Mouse (Mus musculus) embryo, embryonic 10.5 days (tissue): ENCODE results near the gene Itpr1.

ENCODE experiments used
- DNase-seq: peaks from one replicate; pipeline ENCODE4 v3.0.0-alpha.2; 2015; ENCODE audit warnings: low spot score

Gene Itpr1

DNA sequence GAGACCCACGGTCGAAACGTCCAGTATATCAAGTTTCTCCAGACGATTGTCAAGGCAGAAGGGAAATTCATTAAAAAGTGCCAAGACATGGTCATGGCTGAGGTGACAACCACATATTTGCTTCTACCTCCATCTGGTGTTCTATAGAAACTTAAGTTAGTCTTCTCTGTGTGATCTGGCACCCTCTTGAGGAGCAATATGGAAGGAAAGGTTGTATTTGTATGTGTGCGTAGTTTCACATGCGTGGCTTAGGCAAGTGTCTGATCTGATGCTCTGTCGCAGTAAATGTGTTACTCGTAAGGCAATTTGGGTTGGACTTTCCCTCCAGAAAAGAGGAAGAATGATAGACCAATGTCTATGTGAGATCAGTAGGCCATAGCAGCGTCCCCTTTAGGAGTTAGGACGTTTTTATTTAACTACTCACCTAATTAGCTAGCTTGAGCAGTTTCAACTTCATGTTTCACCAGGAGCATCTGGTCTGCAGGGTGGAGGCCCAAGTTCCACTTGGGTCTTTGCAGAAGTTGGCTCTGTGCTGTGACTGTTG lies 188.6 kb downstream of the Itpr1 start:
- DNase-seq: no peak

GRCm38 (mm10) chr6:108404736-108405135 lies 191.8 kb downstream of the Itpr1 start:
- DNase-seq: no peak

GRCm38 (mm10) chr6:108408053-108408452 lies 195.2 kb downstream of the Itpr1 start:
- DNase-seq: peak; percentile 86

GRCm38 (mm10) chr6:108408726-108409125 lies 195.8 kb downstream of the Itpr1 start:
- DNase-seq: no peak

DNA sequence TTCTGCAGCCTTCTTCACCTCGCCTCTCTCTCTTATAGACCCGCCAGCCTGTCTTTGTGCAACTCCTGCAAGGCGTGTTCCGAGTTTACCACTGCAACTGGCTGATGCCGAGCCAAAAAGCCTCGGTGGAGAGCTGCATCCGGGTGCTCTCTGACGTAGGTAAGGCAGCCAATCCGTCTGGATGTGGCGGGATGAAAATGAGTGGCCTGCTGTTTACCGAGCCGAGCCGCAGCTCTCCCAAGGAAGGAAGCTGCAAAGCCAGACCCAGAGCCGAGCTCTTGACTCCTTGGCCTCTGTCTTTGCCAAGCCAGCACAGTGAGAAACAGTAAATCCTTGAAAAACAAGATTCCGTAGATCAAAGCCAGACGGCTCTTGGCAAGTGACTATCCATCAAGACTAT lies 197.9 kb downstream of the Itpr1 start:
- DNase-seq: no peak

GRCm38 (mm10) chr6:108411201-108411600 lies 198.3 kb downstream of the Itpr1 start:
- DNase-seq: no peak

DNA sequence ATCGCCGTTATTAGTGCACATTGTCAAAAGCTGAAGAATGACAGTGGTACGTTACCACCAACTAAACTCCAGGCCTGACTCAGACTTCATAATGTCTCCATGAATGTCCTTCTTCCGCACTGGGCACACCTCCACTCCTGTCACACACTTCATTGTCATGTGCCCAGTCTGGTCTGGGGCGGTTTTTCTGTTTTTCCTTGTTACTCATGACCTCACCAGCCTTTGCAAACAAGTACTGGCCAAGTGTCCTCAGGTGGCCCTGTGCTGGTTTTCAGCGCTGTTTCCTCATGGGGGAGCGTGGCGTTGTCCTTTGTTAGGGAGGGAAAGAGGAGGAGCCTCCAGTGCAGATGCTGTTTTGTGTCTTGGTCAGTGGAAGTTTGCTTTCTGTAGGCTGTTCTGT lies 200.1 kb downstream of the Itpr1 start:
- no peak for DNase-seq

- no peak for DNase-seq
Measured at GRCm38 (mm10) chr6:108413593-108413992, 200.7 kb downstream of the Itpr1 start.

DNA sequence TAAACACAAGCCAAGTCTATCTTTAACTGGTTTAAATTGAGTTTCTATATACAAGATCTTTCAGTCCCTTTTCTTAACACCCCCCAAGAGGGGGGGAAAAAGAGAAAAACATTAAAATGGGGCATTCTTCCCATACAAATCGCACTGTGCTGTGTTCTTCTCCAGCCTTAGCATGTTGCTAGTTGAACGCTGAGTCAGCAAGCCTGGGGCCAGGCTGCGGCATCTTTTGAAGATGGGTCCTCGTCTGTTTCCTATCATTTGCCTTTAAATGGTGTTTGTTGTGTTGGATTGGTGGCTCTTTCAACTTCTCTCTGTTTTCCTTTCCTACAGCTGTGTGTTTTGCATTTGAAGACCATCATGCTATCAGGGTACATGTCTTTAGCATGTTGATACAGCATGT lies 203.0 kb downstream of the Itpr1 start:
- DNase-seq: no peak

- peak; percentile 64 for DNase-seq
Measured at GRCm38 (mm10) chr6:108417508-108417907, 204.6 kb downstream of the Itpr1 start.

DNA sequence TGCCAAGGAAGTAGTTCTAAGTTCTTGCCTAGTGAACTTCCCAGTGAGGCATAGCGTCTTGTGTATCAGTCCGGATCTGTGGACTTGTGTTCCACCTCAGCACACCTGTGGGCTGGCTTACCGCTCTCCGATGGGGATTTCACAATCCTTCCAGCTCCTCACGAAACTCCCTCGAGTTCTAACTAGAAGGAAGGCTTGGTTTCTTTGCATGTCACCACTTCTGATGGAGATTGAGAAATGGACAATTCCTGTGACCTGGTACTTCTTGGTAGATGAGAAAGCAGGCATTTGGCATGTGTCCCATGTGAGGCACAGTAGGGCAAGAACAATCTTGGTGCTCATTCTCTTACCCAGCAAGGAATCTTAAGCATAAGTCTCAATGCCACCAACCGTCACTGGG lies 205.3 kb downstream of the Itpr1 start:
- no peak for DNase-seq

GRCm38 (mm10) chr6:108424749-108425584 lies 212.1 kb downstream of the Itpr1 start:
- no peak for DNase-seq

DNA sequence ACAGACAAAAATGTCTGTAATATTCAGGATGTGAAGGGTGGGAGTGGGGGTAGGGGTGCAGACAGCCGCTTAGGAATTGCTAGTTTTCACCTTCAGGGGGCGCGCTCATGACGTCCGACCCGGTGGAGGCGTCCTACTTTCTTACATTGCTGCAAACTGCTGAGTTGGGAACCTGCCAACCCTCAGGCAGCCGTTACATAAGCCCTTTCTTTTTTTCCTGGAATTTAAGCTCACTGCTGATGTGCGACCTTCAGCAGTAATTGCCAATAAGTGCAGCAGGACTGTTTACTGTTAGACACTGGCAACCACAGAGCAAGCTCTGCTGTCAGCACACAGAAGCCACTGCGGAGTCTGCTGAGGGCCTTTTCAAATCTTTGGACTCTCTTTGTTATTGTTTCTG lies 213.9 kb downstream of the Itpr1 start:
- peak; percentile 68 for DNase-seq

DNA sequence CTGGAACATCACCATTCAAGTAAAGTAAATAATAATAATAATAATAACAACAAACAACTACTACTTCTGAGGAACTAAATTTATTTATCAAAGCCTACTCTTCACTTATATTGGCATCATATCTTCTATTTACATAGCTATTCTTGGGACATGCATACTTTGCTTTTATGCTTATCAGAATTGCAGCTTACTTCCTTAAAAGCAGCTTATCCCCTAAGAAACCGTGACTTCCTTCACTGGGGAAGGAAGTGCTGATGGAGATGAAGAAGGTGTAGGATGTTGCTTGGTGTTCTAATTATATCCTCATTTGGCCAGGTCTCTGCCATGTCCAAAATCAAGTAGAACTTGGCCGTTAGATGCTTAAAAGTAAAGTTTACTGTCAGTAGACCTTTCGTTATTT lies 215.5 kb downstream of the Itpr1 start:
- DNase-seq: no peak

DNA sequence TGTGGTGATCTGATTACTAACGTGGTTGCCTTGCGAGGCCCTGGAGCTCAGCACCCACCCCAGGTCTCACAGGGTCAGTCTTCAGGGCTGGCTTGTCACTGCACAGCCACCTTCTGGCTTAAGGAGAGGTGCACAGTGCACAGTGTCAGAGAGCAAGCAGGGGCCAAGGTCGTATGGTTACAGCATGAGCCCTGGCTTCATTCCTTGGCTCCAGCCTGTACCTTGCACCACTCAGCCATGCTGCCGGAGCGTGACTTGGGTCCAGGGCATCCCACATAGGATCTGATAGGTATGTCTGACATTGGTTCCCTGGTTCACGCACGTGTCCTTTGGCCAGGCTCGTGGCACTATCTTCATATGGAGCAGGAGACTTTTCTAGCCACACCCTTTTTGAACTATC lies 217.1 kb downstream of the Itpr1 start:
- DNase-seq: no peak

DNA sequence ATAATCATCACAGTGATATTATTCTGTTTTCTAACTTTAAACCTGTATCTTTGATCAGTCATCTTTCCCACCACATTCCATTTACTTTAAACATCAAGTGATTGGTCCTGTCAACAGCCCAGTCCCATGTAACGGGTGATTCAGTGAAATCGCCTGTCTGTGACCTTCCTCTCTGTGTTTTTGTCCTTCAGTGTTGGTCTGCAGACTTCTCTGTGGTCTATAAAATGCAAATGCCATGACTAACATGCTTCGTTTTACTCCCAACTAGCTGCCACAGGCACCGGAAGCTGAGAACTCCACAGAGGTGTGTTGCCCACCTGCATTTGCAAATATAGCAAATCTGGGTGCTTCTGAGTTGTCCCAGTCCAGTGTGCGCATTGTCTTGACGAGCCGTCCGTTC lies 218.3 kb downstream of the Itpr1 start:
- DNase-seq: no peak

DNA sequence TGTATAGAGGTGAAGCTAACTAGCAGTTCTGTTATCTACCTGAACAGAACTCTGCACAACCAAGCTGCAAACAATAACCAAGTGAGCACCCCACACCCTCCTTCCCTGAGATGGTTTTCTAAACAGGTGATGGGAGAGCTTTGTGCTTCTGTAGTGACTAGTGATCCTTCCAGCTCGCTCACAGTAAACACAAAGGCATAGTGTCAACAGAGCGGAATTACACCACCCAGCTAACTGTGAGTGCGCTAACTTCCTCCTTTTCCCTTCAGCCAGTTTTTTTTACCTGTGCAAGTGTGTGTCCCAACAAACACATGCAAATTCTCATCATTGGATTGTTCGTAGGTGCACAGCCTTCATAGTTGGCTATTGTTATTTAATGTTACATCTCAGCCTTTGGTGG lies 219.9 kb downstream of the Itpr1 start:
- no peak for DNase-seq

DNA sequence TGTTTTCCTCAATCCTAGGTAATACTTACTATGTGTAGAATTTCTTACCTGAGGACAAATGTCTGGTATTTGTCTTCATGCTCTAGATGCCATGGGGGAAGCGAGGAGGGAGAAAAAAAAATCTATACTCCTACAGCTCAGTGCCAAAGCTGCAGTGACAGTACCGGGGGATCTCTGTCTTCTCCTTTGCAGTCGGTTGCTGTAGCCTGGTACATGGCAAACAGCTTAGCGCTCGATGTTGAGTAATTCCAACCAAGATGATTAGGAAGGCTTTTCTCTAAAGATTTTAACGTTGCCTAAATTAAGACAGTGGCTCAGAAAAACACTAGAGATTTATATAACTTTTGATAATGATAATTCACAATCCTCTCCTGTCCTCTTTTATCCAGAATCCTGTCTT lies 221.9 kb downstream of the Itpr1 start:
- DNase-seq: no peak

DNA sequence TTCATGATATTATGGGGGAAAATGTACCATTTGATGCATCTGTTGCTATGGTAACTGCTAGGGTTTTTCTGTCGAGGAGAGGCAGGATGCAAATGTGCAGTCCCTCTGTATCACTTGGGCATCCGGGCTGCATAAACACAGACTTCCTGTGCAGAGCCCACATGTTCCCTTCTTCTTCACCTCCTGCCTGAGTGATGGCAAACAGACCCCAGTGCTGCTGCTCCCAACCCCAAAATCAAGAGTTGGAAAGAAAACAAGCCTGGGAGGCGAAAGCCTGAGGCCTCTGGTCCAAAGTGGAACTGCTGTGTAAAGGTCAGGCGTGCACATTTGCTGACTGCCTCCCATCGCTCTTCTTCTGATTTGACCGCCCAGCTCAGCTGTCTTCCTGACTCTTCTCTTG lies 222.6 kb downstream of the Itpr1 start:
- peak; percentile 41 for DNase-seq

GRCm38 (mm10) chr6:108436608-108437007 lies 223.7 kb downstream of the Itpr1 start:
- no peak for DNase-seq

DNA sequence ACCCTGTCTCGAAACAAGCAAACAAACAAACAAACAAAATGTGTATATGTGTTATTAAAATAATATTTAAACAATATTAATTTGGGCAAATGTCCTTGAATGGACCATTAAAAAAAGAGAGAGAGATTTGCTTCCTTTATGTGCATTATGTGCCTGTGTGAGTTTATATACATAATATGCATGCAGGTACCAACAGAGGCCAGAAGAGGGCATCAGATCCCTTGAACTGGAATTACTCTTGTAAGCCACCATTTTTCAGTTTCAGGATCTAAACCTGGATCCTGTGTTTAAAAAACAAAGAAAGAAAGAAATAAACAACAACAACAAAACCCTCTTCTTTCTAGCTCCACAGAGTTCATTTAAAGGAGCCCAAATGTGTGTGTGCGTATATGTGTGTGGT lies 228.4 kb downstream of the Itpr1 start:
- DNase-seq: no peak

GRCm38 (mm10) chr6:108442291-108442690 lies 229.4 kb downstream of the Itpr1 start:
- DNase-seq: no peak

GRCm38 (mm10) chr6:108444435-108444834 lies 231.5 kb downstream of the Itpr1 start:
- DNase-seq: no peak

DNA sequence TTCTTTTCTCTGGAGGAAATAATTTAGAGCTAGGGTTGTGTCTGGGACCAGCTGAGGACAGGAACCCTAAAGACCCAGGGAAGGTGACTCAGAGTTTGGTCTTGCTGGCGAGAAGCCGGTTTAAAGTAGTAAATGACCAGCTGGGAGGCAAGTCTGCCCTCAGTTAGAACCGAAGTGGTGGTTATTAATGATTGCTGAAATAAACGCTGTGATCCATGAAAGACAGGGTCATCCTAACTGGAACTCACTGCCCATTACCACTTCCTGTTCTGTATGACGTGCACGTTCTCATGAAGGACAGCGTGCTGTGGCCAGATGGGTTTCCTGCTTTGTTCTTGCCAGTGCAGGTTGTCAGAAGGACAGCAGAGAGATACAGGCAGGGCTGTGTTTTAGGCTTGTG lies 232.1 kb downstream of the Itpr1 start:
- no peak for DNase-seq
